Mouse (Mus musculus) thymus, postnatal 25 days (tissue): Measurements from ENCODE around the gene Tmed9.
A peak's percentile ranks its signal among the peaks of the same experiment; 100 is the strongest.

Experiments used
- DNase-seq: peaks from one replicate; pipeline ENCODE4 v3.0.0; 2022

The Tmed9 gene

DNA sequence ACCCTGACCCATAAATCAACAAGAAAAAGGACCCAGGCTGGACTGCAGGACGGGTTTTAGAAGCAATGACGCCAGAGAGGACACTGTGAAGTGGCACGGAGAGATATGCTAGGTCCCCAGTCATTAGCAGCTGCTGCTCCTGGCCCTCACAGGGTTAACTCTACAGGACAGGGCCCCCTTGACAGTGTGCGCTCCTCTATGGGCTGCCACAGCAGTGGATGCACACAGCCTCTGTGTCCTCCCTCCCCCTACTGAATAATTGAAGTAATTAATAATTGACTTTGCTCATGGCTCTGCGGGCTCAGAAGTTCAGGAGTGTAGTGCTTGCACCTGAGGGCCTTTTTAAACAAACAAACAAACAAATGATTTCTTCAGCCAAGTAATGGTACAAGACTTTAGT, 39.9 kb downstream of the Tmed9 start:
- no peak for DNase-seq

- DNase-seq: no peak
Measured at GRCm38 (mm10) chr13:55619328-55619727, 45.8 kb downstream of the Tmed9 start.

- no peak for DNase-seq
Measured at GRCm38 (mm10) chr13:55620275-55620674, 46.7 kb downstream of the Tmed9 start.

DNA sequence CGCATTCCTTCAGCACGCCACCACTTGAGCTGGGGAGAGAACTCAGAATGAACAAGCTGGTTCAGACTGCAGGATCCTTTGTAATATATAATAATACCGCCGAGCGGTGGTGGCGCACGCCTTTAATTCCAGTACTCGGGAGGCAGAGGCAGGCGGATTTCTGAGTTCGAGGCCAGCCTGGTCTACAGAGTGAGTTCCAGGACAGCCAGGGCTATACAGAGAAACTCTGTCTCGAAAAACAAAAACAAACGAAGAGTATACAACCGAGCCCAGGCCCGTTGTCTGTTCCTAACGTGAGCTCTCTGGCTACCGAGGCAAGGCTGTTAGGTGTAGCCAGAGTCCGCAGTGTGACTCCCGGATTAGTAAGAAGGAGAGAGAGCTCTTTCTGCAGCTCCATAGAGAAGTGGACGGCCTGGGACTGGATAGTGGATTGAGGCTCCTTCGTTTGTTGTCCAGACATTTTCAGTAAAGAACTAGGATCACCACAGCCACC, 48.7 kb downstream of the Tmed9 start:
- DNase-seq: peak; percentile 11

- DNase-seq: peak; percentile 90
Measured at GRCm38 (mm10) chr13:55622649-55623541, 49.4 kb downstream of the Tmed9 start, which contains the start of gene Caml. Caml (plus strand) TSS chr13:55623005.

DNA sequence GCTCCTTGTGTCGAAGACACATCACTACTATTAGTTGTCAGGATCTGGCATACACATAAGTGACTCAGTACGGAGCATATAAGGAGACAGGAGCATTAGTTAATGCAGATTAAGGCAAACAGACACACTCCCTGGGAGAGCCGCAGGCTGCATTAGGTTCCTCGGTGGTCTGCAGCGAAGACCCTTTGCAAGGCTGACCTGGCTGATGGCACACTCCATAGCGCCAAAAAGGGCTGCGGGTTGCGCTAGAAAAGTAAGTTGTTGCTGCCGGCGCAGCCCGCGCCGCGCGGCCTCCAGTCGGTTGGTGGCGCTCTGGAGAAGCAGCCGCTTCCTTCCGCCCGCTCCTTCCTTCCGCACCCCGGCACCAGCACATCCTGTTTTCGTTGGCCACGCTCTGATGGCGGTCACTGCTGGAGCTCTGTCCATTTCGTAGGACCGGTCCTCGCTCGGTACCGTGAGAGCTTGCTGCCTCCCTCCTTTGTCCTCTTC, 61.2 kb downstream of the Tmed9 start, which contains the start of gene Ddx46:
TSS of gene Ddx46 (plus strand) at position 389 of the 489 bp plus-strand sequence.
- DNase-seq: peak; percentile 90

DNA sequence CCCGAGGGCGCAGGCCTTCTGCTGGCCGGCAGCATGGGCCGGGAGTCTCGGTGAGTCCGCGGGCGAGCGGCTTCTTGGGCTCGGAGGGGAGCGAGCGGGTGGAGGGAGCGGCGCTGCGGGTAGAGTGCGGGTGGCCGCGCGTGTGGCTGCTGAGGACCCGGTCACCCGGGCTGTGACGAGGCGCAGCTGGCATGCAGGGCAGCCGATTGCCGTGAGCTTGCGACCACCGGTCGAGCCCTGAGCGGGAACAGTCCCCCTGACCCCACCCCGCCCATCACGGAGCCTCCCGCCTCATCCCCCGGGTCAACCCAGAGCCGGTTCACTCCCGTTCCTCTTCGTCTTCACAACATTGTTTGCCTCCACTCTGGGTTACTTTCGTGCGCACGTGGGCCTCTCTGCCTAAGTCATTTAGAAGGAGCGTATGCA, 61.6 kb downstream of the Tmed9 start:
- DNase-seq: no peak

- DNase-seq: no peak
Measured at GRCm38 (mm10) chr13:55636185-55636983, 62.9 kb downstream of the Tmed9 start.

GRCm38 (mm10) chr13:55640480-55640879, 66.9 kb downstream of the Tmed9 start:
- peak; percentile 76 for DNase-seq

DNA sequence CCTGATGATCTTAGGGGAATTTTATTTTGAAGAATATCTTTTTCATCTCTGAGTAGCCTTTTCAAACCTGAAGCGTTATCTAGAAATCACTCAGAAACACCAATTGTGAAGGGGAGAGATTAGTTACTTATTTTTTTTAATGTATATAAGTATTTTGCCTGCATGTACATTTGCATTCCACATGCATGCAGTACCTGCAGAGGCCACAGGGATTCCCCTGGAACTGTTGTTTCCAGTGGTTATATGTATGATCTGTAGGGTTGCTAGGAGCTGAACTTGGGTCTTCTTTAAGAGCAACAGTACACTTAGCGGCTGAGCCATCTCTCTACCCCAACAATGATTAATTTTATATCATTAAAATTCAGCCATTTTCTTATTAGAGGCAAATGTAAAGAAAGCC, 71.0 kb downstream of the Tmed9 start:
- peak; percentile 51 for DNase-seq
